In genomic region chr11:54953993-54954446, GRCm38 (mm10) we compare ENCODE assay signal across 10 mouse cellular contexts. TPM values are rescaled to one million over a fixed set of nuclear protein-coding genes. Genes with fewer than 3 reads are reported as not detected.
A peak's percentile ranks its signal among the peaks of the same experiment; 100 is the strongest.
DNase-seq lines count a peak whose midpoint lies in the region; ATAC-seq and TF ChIP-seq lines count a peak whose summit lies in the region.
"Had no signal": no experiment of that assay in that cellular context is flagged by ENCODE, and none has a peak within 500 bp of the region (broad histone marks: within the 10 kb centered on the region; RNA-seq: fewer than 3 reads in every experiment).

No protein-coding gene starts in this region.

- H3K36me3 ChIP-seq in embryonic facial prominence, embryonic 14.5 days (ENCODE audit: control insufficient read depth, insufficient read depth, low read length): no peaks in the 10 kb centered on the region
- H3K36me3 ChIP-seq in midbrain, embryonic 10.5 days: no peaks in the 10 kb centered on the region
- H3K36me3 ChIP-seq: lung, embryonic 15.5 days had no signal

- H3K9me3 ChIP-seq in embryonic facial prominence, embryonic 14.5 days (ENCODE audit: control insufficient read depth, low read length): no peaks in the 10 kb centered on the region
- H3K9me3 ChIP-seq in midbrain, embryonic 10.5 days (replicated peaks): no peaks in the 10 kb centered on the region
- H3K9me3 ChIP-seq: G1E; lung, embryonic 15.5 days had no signal

- 0 out of 2 replicates have a peak, but pooled peaks cover 5% of the 10 kb centered on the region for H3K4me1 ChIP-seq in embryonic facial prominence, embryonic 14.5 days (ENCODE audit: control insufficient read depth, insufficient read depth, low read length)
- peaks cover 22% of the 10 kb centered on the region for H3K4me1 ChIP-seq in midbrain, embryonic 10.5 days

- peak overlapping the region; percentile 99; the same call in 1 of the 2 replicates for H3K27ac ChIP-seq in gastrocnemius, adult 2 months
- no peak overlapping the region; the same call in 1 of the 2 replicates for H3K27ac ChIP-seq in embryonic facial prominence, embryonic 14.5 days (replicated peaks; ENCODE audit: low read depth, low read length)
- H3K27ac ChIP-seq in midbrain, embryonic 10.5 days (replicated peaks): peak overlapping the region; percentile 46
- H3K27ac ChIP-seq: lung, embryonic 15.5 days had no signal

- H3K4me3 ChIP-seq in gastrocnemius, adult 2 months: peak overlapping the region; percentile 83
- no peak overlapping the region for H3K4me3 ChIP-seq in embryonic facial prominence, embryonic 14.5 days (ENCODE audit: low read depth, low read length)
- H3K4me3 ChIP-seq in midbrain, embryonic 10.5 days: peak overlapping the region; percentile 7; the same call in 1 of the 2 replicates
- H3K4me3 ChIP-seq: lung, embryonic 15.5 days had no signal

- ATAC-seq in embryonic facial prominence, embryonic 14.5 days (ENCODE audit: low read depth): no peak

- no peak for TF ChIP-seq CTCF in gastrocnemius, adult 2 months (IDR thresholded peaks at IDR 0.05)

- WGBS in embryonic facial prominence, embryonic 14.5 days: 46% methylated on average over 9 of the region's 9 CpGs
- 39% methylated on average over 9 of the region's 9 CpGs for WGBS in midbrain, embryonic 10.5 days

- intact Hi-C loops in gastrocnemius, adult 2 months (cut with DNase I): no loop called here
- intact Hi-C loops in gastrocnemius, postnatal 36 days (cut with DNase I): no loop called here

- H3K4me2 ChIP-seq in embryonic facial prominence, embryonic 14.5 days (ENCODE audit: low read depth, low read length): peak overlapping the region; percentile 24
- H3K4me2 ChIP-seq: lung, embryonic 15.5 days had no signal

- H3K9ac ChIP-seq in embryonic facial prominence, embryonic 14.5 days (ENCODE audit: low read depth, low read length): no peak overlapping the region
- H3K9ac ChIP-seq: lung, embryonic 15.5 days had no signal

- H3K27me3 ChIP-seq in embryonic facial prominence, embryonic 14.5 days (replicated peaks; ENCODE audit: control insufficient read depth, insufficient read depth, low read length): no peaks in the 10 kb centered on the region
- H3K27me3 ChIP-seq in midbrain, embryonic 10.5 days (ENCODE audit: low read depth, poor library complexity, severe bottlenecking): no peaks in the 10 kb centered on the region
- H3K27me3 ChIP-seq: lung, embryonic 15.5 days had no signal

- DNase-seq in gastrocnemius, adult 2 months: no peak
- no peak for DNase-seq in gastrocnemius, postnatal 36 days
- DNase-seq in CD4-positive helper T cell, adult 2 months (ENCODE audit: low read depth, low spot score): peak; percentile 71
- DNase-seq in embryonic facial prominence, embryonic 14.5 days (ENCODE audit: low spot score): peak; percentile 8
- no peak for DNase-seq in midbrain, embryonic 10.5 days (ENCODE audit: low spot score)
- no peak for DNase-seq in thymus, postnatal 10 days (ENCODE audit: low spot score in 2 of 2)
- DNase-seq in urinary bladder, postnatal 14 days (ENCODE audit: low spot score): no peak
- no peak for DNase-seq in right cerebral cortex, postnatal 4 days

RNA-seq across cellular contexts. Expression of gene Tnip1, which starts 8.7 kb away (rescaled TPM):
- total RNA-seq in gastrocnemius, adult 2 months (2021): 10 to 100 TPM; 29.8 to 31.7 TPM
- 10 to 100 TPM; 29.7 to 32.3 TPM for total RNA-seq in gastrocnemius, postnatal 36 days (2021)
- polyA plus RNA-seq in embryonic facial prominence, embryonic 14.5 days (2014; fragmentation: Nextera tagmentation; extraction: Ambion mirVana): 20.4 and 21.0 TPM in 2 replicates
- polyA plus RNA-seq in midbrain, embryonic 10.5 days (2016; fragmentation: Nextera tagmentation; extraction: Ambion mirVana): 9.5 and 11.6 TPM in 2 replicates

RNA-seq across cellular contexts. Expression of gene Gpx3, which starts 51.8 kb away (rescaled TPM):
- 100 to 1,000 TPM in 1 of 2 experiments, 10 to 100 TPM in 1; 46.5 to 139 TPM for total RNA-seq in gastrocnemius, adult 2 months (2021)
- 10 to 100 TPM; 27.6 to 44.7 TPM for total RNA-seq in gastrocnemius, postnatal 36 days (2021)
- polyA plus RNA-seq in embryonic facial prominence, embryonic 14.5 days (2014; fragmentation: Nextera tagmentation; extraction: Ambion mirVana): 67.7 and 89.8 TPM in 2 replicates
- polyA plus RNA-seq in midbrain, embryonic 10.5 days (2016; fragmentation: Nextera tagmentation; extraction: Ambion mirVana): 68.6 and 72.1 TPM in 2 replicates
- total RNA-seq: G1E had no signal
- polyA plus RNA-seq: G1E had no signal

Comparison
In these comparisons a context has a peak if more than half of its experiments do, and no peak if none do; other contexts are left out.
1. DNase-seq: peak in CD4-positive helper T cell, adult 2 months (single experiment) and embryonic facial prominence, embryonic 14.5 days (single experiment); none in gastrocnemius, adult 2 months (single experiment), gastrocnemius, postnatal 36 days (0 of 2), midbrain, embryonic 10.5 days (single experiment), thymus, postnatal 10 days (0 of 2), urinary bladder, postnatal 14 days (single experiment) and right cerebral cortex, postnatal 4 days (single experiment).